Mouse (Mus musculus) CH12.LX (cell line): ENCODE results near the gene Dazap1. TPM values are rescaled to one million over a fixed set of nuclear protein-coding genes. Genes with fewer than 3 reads are reported as not detected.

ENCODE experiments used
- DNase-seq: peaks from one replicate; pipeline ENCODE4 v3.0.0-alpha.2; 2013; ENCODE audit errors: extremely low read depth
- H3K27ac ChIP-seq: 2 replicates; pipeline ENCODE4 v1.5.1; 2012; ENCODE audit warnings: low read depth, mild to moderate bottlenecking, control low read depth, moderate library complexity; ENCODE audit not compliant: insufficient read depth
- H3K27me3 ChIP-seq: replicated peaks from 2 replicates; pipeline ENCODE3; 2012; ENCODE audit warnings: inconsistent platforms
- H3K36me3 ChIP-seq, 2 experiments: replicated peaks in 1 of 2; 2 replicates each; pipeline versions ENCODE3 to v1.6.1; 2012; ENCODE audit warnings: inconsistent platforms in 1 of 2, low read length in 1 of 2, mild to moderate bottlenecking in 1 of 2, mixed read lengths in 1 of 2, moderate library complexity in 1 of 2; ENCODE audit not compliant: control insufficient read depth in 1 of 2, insufficient read depth in 1 of 2
- H3K4me1 ChIP-seq, 2 experiments: 2 replicates each; pipeline ENCODE4 v1.6.1; 2012; ENCODE audit warnings: inconsistent platforms in 1 of 2, moderate library complexity in 1 of 2; ENCODE audit not compliant: insufficient read depth in 2 of 2, control insufficient read depth in 1 of 2
- H3K4me2 ChIP-seq: 2 replicates; pipeline ENCODE4 v1.6.1; 2012; ENCODE audit warnings: low read depth, mild to moderate bottlenecking, control low read depth; ENCODE audit not compliant: poor library complexity, insufficient read depth, severe bottlenecking
- H3K4me3 ChIP-seq, 3 experiments: fragments of 150-350 bp in 1 of 3; sonication (generic) in 1 of 3; replicated peaks in 1 of 3; 2 replicates each; pipeline versions ENCODE3 to v1.5.1; 2011 to 2012; ENCODE audit warnings: low read depth in 2 of 3, low read length in 2 of 3, mild to moderate bottlenecking in 2 of 3, moderate library complexity in 2 of 3, control low read depth in 1 of 3, improper control_type of control experiment in 1 of 3, inconsistent platforms in 1 of 3, mixed read lengths in 1 of 3; ENCODE audit not compliant: poor library complexity in 1 of 3
- H3K79me2 ChIP-seq: replicated peaks from 2 replicates; pipeline ENCODE4 v1.6.1; 2012; ENCODE audit warnings: mild to moderate bottlenecking, moderate library complexity; ENCODE audit not compliant: control insufficient read depth, poor library complexity, insufficient read depth, severe bottlenecking; ENCODE audit errors: extremely low read depth
- H3K9ac ChIP-seq: 2 replicates; pipeline ENCODE4 v1.6.1; 2012; ENCODE audit warnings: low read depth, mild to moderate bottlenecking, control low read depth, moderate library complexity; ENCODE audit not compliant: insufficient read depth
- H3K9me3 ChIP-seq: replicated peaks from 2 replicates; pipeline ENCODE3; 2012; ENCODE audit warnings: low read length, inconsistent platforms, mixed read lengths
- BHLHE40 ChIP-seq: IDR thresholded peaks from 2 replicates; pipeline ENCODE4 v1.6.1; 2011; ENCODE audit warnings: mild to moderate bottlenecking, low read depth, low read length, improper control_type of control experiment
- CHD1 ChIP-seq: IDR thresholded peaks from 2 replicates; pipeline ENCODE4 v1.6.1; 2012; ENCODE audit warnings: low read depth, low read length, improper control_type of control experiment, inconsistent platforms
- CHD2 ChIP-seq: IDR thresholded peaks from 2 replicates; pipeline ENCODE4 v1.6.1; 2011; ENCODE audit warnings: low read length, improper control_type of control experiment
- CTCF ChIP-seq, 2 experiments: IDR thresholded peaks in 1 of 2; conservative IDR thresholded peaks in 1 of 2; 2 replicates each; pipeline ENCODE4 v1.5.1; 2011 to 2012; ENCODE audit warnings: low read depth in 2 of 2, low read length in 2 of 2, improper control_type of control experiment in 1 of 2, inconsistent platforms in 1 of 2, mild to moderate bottlenecking in 1 of 2, moderate library complexity in 1 of 2
- ELF1 ChIP-seq: IDR thresholded peaks from 2 replicates; pipeline ENCODE4 v1.6.1; 2014; ENCODE audit warnings: low read depth, mild to moderate bottlenecking, inconsistent platforms, low read length, improper control_type of control experiment
- ETS1 ChIP-seq: conservative IDR thresholded peaks from 2 replicates; pipeline ENCODE4 v1.6.1; 2012; ENCODE audit warnings: low read depth, mild to moderate bottlenecking, inconsistent platforms, low read length, improper control_type of control experiment, moderate library complexity
- GABPA ChIP-seq: IDR thresholded peaks from 2 replicates; pipeline ENCODE4 v1.6.1; 2012; ENCODE audit warnings: low read depth, low read length, improper control_type of control experiment, inconsistent platforms; ENCODE audit not compliant: insufficient replicate concordance
- HCFC1 ChIP-seq: IDR thresholded peaks from 2 replicates; pipeline ENCODE4 v1.6.1; 2012; ENCODE audit warnings: low read depth, mild to moderate bottlenecking, inconsistent platforms, low read length, improper control_type of control experiment
- IRF4 ChIP-seq: IDR thresholded peaks from 2 replicates; pipeline ENCODE4 v1.6.1; 2014; ENCODE audit warnings: low read depth, mild to moderate bottlenecking, inconsistent platforms, low read length, improper control_type of control experiment
- JUN ChIP-seq: IDR thresholded peaks from 2 replicates; pipeline ENCODE4 v1.6.1; 2011; ENCODE audit warnings: low read depth, mild to moderate bottlenecking, low read length, improper control_type of control experiment, moderate library complexity; ENCODE audit not compliant: insufficient read depth
- JUND ChIP-seq: conservative IDR thresholded peaks from 2 replicates; pipeline ENCODE4 v1.6.1; 2011; ENCODE audit warnings: low read depth, low read length, improper control_type of control experiment
- KAT2A ChIP-seq: IDR thresholded peaks from 2 replicates; pipeline ENCODE4 v1.6.1; 2012; ENCODE audit warnings: low read length, improper control_type of control experiment, inconsistent platforms; ENCODE audit not compliant: insufficient replicate concordance
- MAFK ChIP-seq: IDR thresholded peaks from 2 replicates; pipeline ENCODE4 v1.6.1; 2011; ENCODE audit warnings: low read length, improper control_type of control experiment; ENCODE audit not compliant: insufficient replicate concordance
- MAX ChIP-seq: IDR thresholded peaks from 2 replicates; pipeline ENCODE4 v1.6.1; 2011; ENCODE audit warnings: low read length, improper control_type of control experiment
- MAZ ChIP-seq: IDR thresholded peaks from 2 replicates; pipeline ENCODE4 v1.6.1; 2012; ENCODE audit warnings: low read depth, mild to moderate bottlenecking, inconsistent platforms, low read length, improper control_type of control experiment, moderate library complexity
- MEF2A ChIP-seq: IDR thresholded peaks from 2 replicates; pipeline ENCODE4 v1.6.1; 2014; ENCODE audit warnings: low read depth, mild to moderate bottlenecking, inconsistent platforms, low read length, improper control_type of control experiment, borderline replicate concordance
- MXI1 ChIP-seq: IDR thresholded peaks from 2 replicates; pipeline ENCODE4 v1.6.1; 2011; ENCODE audit warnings: mild to moderate bottlenecking, low read depth, low read length, improper control_type of control experiment
- MYC ChIP-seq: IDR thresholded peaks from 2 replicates; pipeline ENCODE4 v1.6.1; 2011; ENCODE audit warnings: low read depth, mild to moderate bottlenecking, improper control_type of control experiment, low read length
- NELFE ChIP-seq: IDR thresholded peaks from 2 replicates; pipeline ENCODE4 v1.6.1; 2011; ENCODE audit warnings: low read depth, low read length, improper control_type of control experiment
- NRF1 ChIP-seq: IDR thresholded peaks from 2 replicates; pipeline ENCODE4 v1.6.1; 2014; ENCODE audit warnings: low read depth, mild to moderate bottlenecking, inconsistent platforms, low read length, improper control_type of control experiment, moderate library complexity
- PAX5 ChIP-seq: IDR thresholded peaks from 2 replicates; pipeline ENCODE4 v1.6.1; 2012; ENCODE audit warnings: low read length, inconsistent platforms, mixed read lengths
- POLR2A ChIP-seq: IDR thresholded peaks from 2 replicates; pipeline ENCODE4 v1.6.1; 2011; ENCODE audit warnings: low read depth, mild to moderate bottlenecking, improper control_type of control experiment, low read length
- POLR2AphosphoS2 ChIP-seq: IDR thresholded peaks from 2 replicates; pipeline ENCODE4 v1.6.1; 2011; ENCODE audit warnings: low read depth, low read length, improper control_type of control experiment
- RAD21 ChIP-seq: IDR thresholded peaks from 2 replicates; pipeline ENCODE4 v1.6.1; 2011; ENCODE audit warnings: low read depth, mild to moderate bottlenecking, low read length, improper control_type of control experiment, moderate library complexity
- RCOR1 ChIP-seq: conservative IDR thresholded peaks from 2 replicates; pipeline ENCODE4 v1.6.1; 2012; ENCODE audit warnings: low read depth, mild to moderate bottlenecking, inconsistent platforms, low read length, improper control_type of control experiment
- SIN3A ChIP-seq: IDR thresholded peaks from 2 replicates; pipeline ENCODE4 v1.6.1; 2012; ENCODE audit warnings: low read length, improper control_type of control experiment, inconsistent platforms
- SMC3 ChIP-seq: IDR thresholded peaks from 2 replicates; pipeline ENCODE4 v1.6.1; 2011; ENCODE audit warnings: low read depth, low read length, improper control_type of control experiment
- TBP ChIP-seq: conservative IDR thresholded peaks from 2 replicates; pipeline ENCODE4 v1.6.1; 2011; ENCODE audit warnings: low read depth, low read length, improper control_type of control experiment
- TCF12 ChIP-seq: IDR thresholded peaks from 2 replicates; pipeline ENCODE4 v1.6.1; 2014; ENCODE audit warnings: low read depth, mild to moderate bottlenecking, inconsistent platforms, low read length, improper control_type of control experiment
- USF1 ChIP-seq: IDR thresholded peaks from 2 replicates; pipeline ENCODE4 v1.6.1; 2014; ENCODE audit warnings: low read depth, mild to moderate bottlenecking, inconsistent platforms, low read length, improper control_type of control experiment
- USF2 ChIP-seq: conservative IDR thresholded peaks from 2 replicates; pipeline ENCODE4 v1.6.1; 2011; ENCODE audit warnings: low read depth, low read length, improper control_type of control experiment
- ZC3H11A ChIP-seq: IDR thresholded peaks from 2 replicates; pipeline ENCODE4 v1.6.1; 2012; ENCODE audit warnings: low read depth, mild to moderate bottlenecking, inconsistent platforms, low read length, improper control_type of control experiment
- ZKSCAN1 ChIP-seq: IDR thresholded peaks from 2 replicates; pipeline ENCODE4 v1.6.1; 2012; ENCODE audit warnings: low read depth, inconsistent platforms, low read length, improper control_type of control experiment, borderline replicate concordance
- ZMIZ1 ChIP-seq: IDR thresholded peaks from 2 replicates; pipeline ENCODE4 v1.6.1; 2012; ENCODE audit warnings: low read depth, mild to moderate bottlenecking, inconsistent platforms, low read length, improper control_type of control experiment
- ZNF384 ChIP-seq: IDR thresholded peaks from 2 replicates; pipeline ENCODE4 v1.6.1; 2012; ENCODE audit warnings: low read depth, low read length, improper control_type of control experiment, inconsistent platforms
- dilution Hi-C: fragments of 300-500 bp; cut with MboI; formaldehyde crosslinking; loops from 2 replicates; pipeline ENCODE4 v1.14.3; 2020; ENCODE audit warnings: low sequenced_read_pairs; ENCODE audit not compliant: extremely low pct_unique_long_range_greater_than_20kb, extremely low pct_ligation_motif_present
- in situ Hi-C: fragments of 300-500 bp; cut with MboI; formaldehyde crosslinking; loops from 3 replicates; pipeline ENCODE4 v1.14.3; 2019; ENCODE audit warnings: low sequenced_read_pairs, low pct_ligation_motif_present, low pct_unique_long_range_greater_than_20kb, mixed read lengths
- polyA plus RNA-seq: library from polyadenylated mRNA; unstranded; fragments of >175 nt; gene quantifications from 2 replicates; pipeline ENCODE4 v1.2.1, GENCODE M21; 2012; ENCODE audit warnings: low read depth; ENCODE audit not compliant: insufficient read length
- total RNA-seq, 2 experiments: library from RNA; depleted of rRNA; stranded (reverse); fragments of 300-350 nt in 1 of 2; fragments of >200 nt in 1 of 2; gene quantifications; 2 replicates each; pipeline ENCODE4 v1.2.3; 2012 to 2014

Dazap1 gene
- total and polyA plus RNA-seq, 3 experiments = 162 to 236 (median 187) TPM

- H3K27ac ChIP-seq = no peak overlapping the region
- H3K27me3 ChIP-seq = no peaks in the 10 kb centered on the region
- TF ChIP-seq RAD21 = peak; percentile 23
- TF ChIP-seq NRF1 = no peak
- no peak for TF ChIP-seq JUND
- no peak for TF ChIP-seq CHD2
- no peak for TF ChIP-seq TBP
- TF ChIP-seq MEF2A = no peak
- no peak for TF ChIP-seq KAT2A
- TF ChIP-seq MAFK = no peak
- TF ChIP-seq USF2 = no peak
- TF ChIP-seq JUN = no peak
- TF ChIP-seq PAX5 = no peak
- no peak for TF ChIP-seq ETS1
- TF ChIP-seq ZKSCAN1 = no peak
- no peak for TF ChIP-seq POLR2A
- no peak for TF ChIP-seq GABPA
- TF ChIP-seq MAX = no peak
- peak in 1 of 2 experiments; percentile 39; a peak in 2 of 4 replicates for TF ChIP-seq CTCF (conservative IDR thresholded peaks at IDR 0.05 in 1 of 2, IDR thresholded peaks at IDR 0.05 in 1 of 2; ENCODE audit: low read depth in 2 of 2, low read length in 2 of 2)
- TF ChIP-seq TCF12 = no peak
- TF ChIP-seq ZMIZ1 = no peak
- TF ChIP-seq MYC = no peak
- TF ChIP-seq IRF4 = no peak
- no peak for TF ChIP-seq MAZ
- no peak for TF ChIP-seq ELF1
- peak; percentile 85 for TF ChIP-seq ZNF384
- no peak for TF ChIP-seq BHLHE40
- no peak for TF ChIP-seq RCOR1
- TF ChIP-seq HCFC1 = no peak
- TF ChIP-seq MXI1 = no peak
- peak; percentile 15 for TF ChIP-seq SMC3
- TF ChIP-seq POLR2AphosphoS2 = no peak
- TF ChIP-seq NELFE = no peak
- TF ChIP-seq USF1 = no peak
- no peak for TF ChIP-seq SIN3A
- TF ChIP-seq CHD1 = no peak
- no peak for TF ChIP-seq ZC3H11A
- TF ChIP-seq, all 38 proteins: peak for 4
- H3K4me2 ChIP-seq = no peak overlapping the region
- no peak overlapping the region for H3K4me3 ChIP-seq
- peaks cover 45 to 53% of the 10 kb centered on the region in 2 experiments for H3K36me3 ChIP-seq
- H3K9ac ChIP-seq = no peak overlapping the region
- DNase-seq = peak; percentile 60
- H3K79me2 ChIP-seq = peaks cover 4% of the 10 kb centered on the region
- no peaks in the 10 kb centered on the region for H3K9me3 ChIP-seq
- H3K4me1 ChIP-seq = peaks cover 0 to 13% of the 10 kb centered on the region in 2 experiments; a peak in 2 of 4 replicates
- dilution Hi-C loops = no loop called here
- in situ Hi-C loops = loop anchor here (5.0 kb wide), 1 partner anchor 68 kb away; the partner anchor contains the start of gene Efna2
Observed at GRCm38 (mm10) chr10:80244791-80245399, 16.4 kb upstream of the Dazap1 start.
